Mouse (Mus musculus) liver, embryonic 14.5 days (tissue): ENCODE measurements around the gene AL607142.1.

Experiments used
- CTCF ChIP-seq: IDR thresholded peaks from 2 replicates; pipeline ENCODE4 v1.5.1; 2016; ENCODE audit warnings: antibody characterized with exemption, low read depth, control low read depth
- EP300 ChIP-seq: IDR thresholded peaks from 2 replicates; pipeline ENCODE4 v1.6.1; 2016; ENCODE audit warnings: antibody characterized with exemption, low read depth

GRCm38 (mm10) chr4:120037007-120037406, 27.8 kb upstream of the AL607142.1 start:
- TF ChIP-seq CTCF (no peak), EP300 (no peak)
